Mouse (Mus musculus) heart, embryonic 10.5 days (tissue): Measurements from ENCODE around the gene Olfr94. TPM values are rescaled to one million over a fixed set of nuclear protein-coding genes. Genes with fewer than 3 reads are reported as not detected.

Source experiments
- DNase-seq: peaks from one replicate; pipeline ENCODE4 v3.0.0-alpha.2; 2017; ENCODE audit warnings: low spot score
- H3K27ac ChIP-seq: fragments of 300-500 bp; sonication (generic); 2 replicates; pipeline ENCODE4 v1.5.1; 2016; ENCODE audit warnings: mild to moderate bottlenecking
- H3K27me3 ChIP-seq: fragments of 300-500 bp; sonication (generic); 2 replicates; pipeline ENCODE4 v1.6.1; 2016; ENCODE audit warnings: mild to moderate bottlenecking; ENCODE audit not compliant: poor library complexity, insufficient read depth, severe bottlenecking
- H3K36me3 ChIP-seq: fragments of 300-500 bp; sonication (generic); 2 replicates; pipeline ENCODE4 v1.6.1; 2016; ENCODE audit warnings: mild to moderate bottlenecking, moderate library complexity
- H3K4me1 ChIP-seq: fragments of 300-500 bp; sonication (generic); 2 replicates; pipeline ENCODE4 v1.6.1; 2016; ENCODE audit warnings: mild to moderate bottlenecking
- H3K4me3 ChIP-seq: fragments of 300-500 bp; sonication (generic); 2 replicates; pipeline ENCODE4 v1.5.1; 2016; ENCODE audit warnings: mild to moderate bottlenecking, moderate library complexity
- H3K9me3 ChIP-seq: fragments of 300-500 bp; sonication (generic); 2 replicates; pipeline ENCODE4 v1.6.1; 2016; ENCODE audit warnings: mild to moderate bottlenecking, moderate library complexity
- WGBS: fragments of 180-500 bp; shearing (Covaris S2); methylation state at CpG from one replicate; pipeline ENCODE4 v1.1.7; 2016; 5-methylcytosine and 5-hydroxymethylcytosine counted together
- polyA plus RNA-seq: library from polyadenylated mRNA; unstranded; fragments of >200 nt; fragmentation: Nextera tagmentation; extraction: Ambion mirVana; gene quantifications from 2 replicates; pipeline ENCODE4 v1.2.1, GENCODE M21; 2016

Olfr94 gene
- polyA plus RNA-seq, 1 experiment from 2014 or later, result not detected

DNA sequence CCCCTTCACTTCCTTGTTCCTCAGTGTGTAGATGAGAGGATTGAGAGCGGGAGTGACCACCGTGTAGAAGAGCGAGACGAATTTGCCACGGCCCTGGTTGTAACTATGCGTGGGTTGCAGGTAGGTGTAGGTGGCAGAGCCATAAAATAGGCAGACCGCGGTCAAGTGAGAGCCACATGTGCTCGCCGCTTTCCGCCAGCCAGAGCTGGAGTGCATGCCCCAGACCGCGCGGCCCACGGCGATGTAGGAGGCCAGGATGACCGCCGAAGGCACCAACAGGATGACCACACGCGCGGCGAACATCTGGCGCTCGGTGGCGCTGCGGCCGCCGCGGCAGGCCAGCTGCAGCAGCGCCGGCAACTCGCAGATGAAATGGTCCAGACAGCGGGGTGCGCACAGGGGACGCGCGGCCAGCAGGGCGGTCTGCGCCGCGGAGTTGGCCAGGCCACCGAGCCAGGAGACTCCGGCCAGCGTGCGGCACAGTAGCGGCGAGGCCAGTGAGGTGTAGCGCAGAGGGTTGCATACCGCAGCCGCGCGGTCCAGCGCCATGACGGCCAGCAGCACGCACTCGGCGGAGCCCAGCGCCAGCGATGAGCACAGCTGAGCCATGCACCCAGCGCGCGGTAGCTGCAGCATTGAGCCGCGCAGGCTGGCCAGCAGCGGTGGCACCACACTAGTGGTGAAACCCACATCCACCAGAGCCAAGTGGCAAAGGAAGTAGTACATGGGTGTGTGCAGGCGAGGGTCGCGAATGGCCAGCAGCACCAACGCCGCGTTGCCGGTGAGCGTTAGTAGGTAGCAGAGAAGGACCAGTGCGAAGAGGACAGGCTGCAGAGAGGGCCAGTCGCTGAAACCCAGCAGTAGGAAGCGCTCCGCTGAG, 3.7 kb downstream of the Olfr94 start:
- 1% methylated on average over 77 of the region's 77 CpGs for WGBS
- no peak for DNase-seq
- Histone ChIP-seq H3K9me3 (no peaks in the 10 kb centered on the region), H3K4me1 (peaks cover 10% of the 10 kb centered on the region; the same call in 1 of the 2 replicates), H3K4me3 (peak overlapping the region; percentile 67), H3K27ac (no peak overlapping the region), H3K27me3 (peaks cover 60% of the 10 kb centered on the region), H3K36me3 (no peaks in the 10 kb centered on the region)

DNA sequence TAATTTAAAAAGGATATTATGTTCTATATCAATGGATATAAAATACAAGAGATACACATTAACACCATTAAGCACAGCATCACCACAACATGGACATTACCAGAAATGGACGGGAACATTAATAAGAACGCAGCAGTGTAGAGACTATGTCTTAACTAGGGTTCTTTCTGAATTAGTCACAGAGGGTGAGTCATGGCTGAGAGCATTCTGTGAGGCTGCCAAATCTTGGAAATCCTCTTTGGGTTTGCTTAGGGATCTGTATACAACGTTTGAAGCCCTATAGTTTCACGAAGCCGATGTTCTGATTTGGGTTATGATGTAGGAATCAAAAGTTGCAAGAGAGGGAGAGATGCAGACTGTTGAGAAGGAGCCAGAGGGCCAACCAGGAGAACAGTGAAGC, 6.0 kb downstream of the Olfr94 start:
- Histone ChIP-seq H3K4me3 (no peak overlapping the region), H3K27me3 (peaks cover 56% of the 10 kb centered on the region), H3K27ac (no peak overlapping the region), H3K4me1 (peaks cover 10% of the 10 kb centered on the region; the same call in 1 of the 2 replicates), H3K36me3 (no peaks in the 10 kb centered on the region), H3K9me3 (no peaks in the 10 kb centered on the region)
- WGBS, result 86% methylated on average over 5 of the region's 5 CpGs
- DNase-seq, result no peak

DNA sequence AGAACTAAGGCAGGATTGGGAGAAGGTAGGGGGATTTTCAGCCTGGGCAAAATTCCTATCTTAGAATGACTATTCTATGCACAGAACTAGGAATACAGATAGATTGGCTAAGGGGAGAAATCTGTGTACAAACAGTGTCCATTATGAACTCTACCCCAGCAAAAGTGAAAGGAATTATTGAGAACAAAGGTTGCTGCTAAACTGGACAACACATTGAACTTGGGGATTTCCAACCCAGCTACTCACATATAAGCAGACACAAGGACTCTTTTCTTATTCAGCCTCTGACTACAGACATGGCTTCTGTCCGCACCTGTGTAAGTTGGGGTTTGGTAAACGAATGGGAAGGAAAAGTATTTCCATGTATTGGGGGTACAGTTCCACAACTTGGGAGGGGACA, 7.1 kb downstream of the Olfr94 start, which contains the start of gene Ubd:
TSS of gene Ubd (plus strand) at position 237 of the 400 bp plus-strand sequence.
- H3K4me3 ChIP-seq, result no peak within 1 kb of the TSS
- no peaks in the 10 kb centered on the region for H3K36me3 ChIP-seq
- H3K9me3 ChIP-seq, result no peaks in the 10 kb centered on the region
- WGBS, result 77% methylated on average over 2 of the region's 2 CpGs
- DNase-seq, result no peak
- no peak within 1 kb of the TSS for H3K27ac ChIP-seq
- H3K27me3 ChIP-seq, result peaks cover 46% of the 10 kb centered on the region
- peaks cover 10% of the 10 kb centered on the region; the same call in 1 of the 2 replicates for H3K4me1 ChIP-seq

DNA sequence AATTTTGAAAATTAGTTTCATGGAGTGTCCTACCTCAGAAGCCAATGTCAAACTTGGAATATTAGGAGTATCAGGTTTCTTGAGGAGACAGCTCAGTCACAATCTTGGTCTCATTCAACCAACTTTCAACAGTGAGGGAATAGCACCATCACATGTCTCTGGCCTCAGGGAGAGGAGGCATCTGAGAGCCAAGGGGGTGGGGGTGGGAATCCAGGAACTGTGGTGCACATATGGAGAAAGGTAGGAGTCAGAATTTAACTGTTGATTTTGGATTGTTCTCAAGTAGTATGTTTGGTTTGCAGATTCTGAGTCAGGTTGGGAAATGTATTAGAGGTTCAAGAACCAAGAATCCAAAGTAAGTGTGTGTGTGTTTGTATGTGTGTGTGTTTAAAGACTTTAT, 7.8 kb downstream of the Olfr94 start:
- no peak overlapping the region for H3K27ac ChIP-seq
- no peaks in the 10 kb centered on the region for H3K9me3 ChIP-seq
- H3K4me3 ChIP-seq, result no peak overlapping the region
- no peaks in the 10 kb centered on the region for H3K36me3 ChIP-seq
- no peak for DNase-seq
- H3K4me1 ChIP-seq, result peaks cover 10% of the 10 kb centered on the region; the same call in 1 of the 2 replicates
- H3K27me3 ChIP-seq, result peaks cover 39% of the 10 kb centered on the region

DNA sequence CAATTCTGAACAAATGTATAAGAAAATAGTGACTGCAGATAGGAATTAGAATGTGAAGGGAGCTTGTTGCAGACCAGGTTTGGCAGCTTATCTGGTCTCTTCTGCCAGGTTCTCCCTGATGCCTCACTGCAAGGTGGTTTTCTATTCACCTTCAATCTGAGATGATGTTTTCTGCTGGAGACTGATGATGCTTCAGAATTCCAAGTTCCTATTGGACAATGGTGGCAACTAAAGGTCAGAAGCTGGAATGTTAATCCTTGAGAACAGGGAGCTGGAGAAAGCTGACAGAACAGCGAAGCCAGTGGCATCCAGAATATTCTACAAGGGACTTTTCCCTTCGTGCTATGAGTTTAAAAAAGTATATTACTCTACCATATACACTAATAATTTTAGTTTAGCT, 10.1 kb downstream of the Olfr94 start:
- no peak for DNase-seq
- Histone ChIP-seq H3K36me3 (no peaks in the 10 kb centered on the region), H3K9me3 (no peaks in the 10 kb centered on the region), H3K4me3 (no peak overlapping the region), H3K27me3 (peaks cover 18% of the 10 kb centered on the region; the same call in 1 of the 2 replicates), H3K4me1 (no peaks in the 10 kb centered on the region), H3K27ac (no peak overlapping the region)
- WGBS, result 36% methylated on average over 2 of the region's 2 CpGs

DNA sequence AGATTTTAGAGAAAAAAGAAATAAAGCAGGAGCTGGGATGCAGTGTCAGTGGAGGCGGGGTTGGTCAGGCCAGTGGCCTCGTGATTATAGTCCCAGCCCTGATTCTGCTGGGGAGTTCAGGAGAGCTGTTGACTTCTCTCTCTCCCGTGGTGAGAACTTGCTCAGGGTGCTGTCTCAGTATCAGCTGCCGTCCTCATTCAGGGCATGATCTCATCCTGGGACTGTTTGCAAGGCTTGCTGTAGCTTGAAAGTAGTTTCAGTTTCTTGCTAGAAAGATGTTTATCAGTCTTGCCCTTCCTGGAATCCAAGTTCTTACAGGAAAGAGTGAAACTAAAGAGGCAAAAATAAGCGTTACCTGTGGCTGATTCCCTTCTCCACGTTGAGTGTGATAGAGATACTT, 15.3 kb downstream of the Olfr94 start:
- DNase-seq, result no peak
- Histone ChIP-seq H3K27me3 (no peaks in the 10 kb centered on the region), H3K27ac (no peak overlapping the region), H3K9me3 (no peaks in the 10 kb centered on the region), H3K4me1 (no peaks in the 10 kb centered on the region), H3K36me3 (no peaks in the 10 kb centered on the region), H3K4me3 (no peak overlapping the region)
- WGBS, result 35% methylated on average over 6 of the region's 6 CpGs

DNA sequence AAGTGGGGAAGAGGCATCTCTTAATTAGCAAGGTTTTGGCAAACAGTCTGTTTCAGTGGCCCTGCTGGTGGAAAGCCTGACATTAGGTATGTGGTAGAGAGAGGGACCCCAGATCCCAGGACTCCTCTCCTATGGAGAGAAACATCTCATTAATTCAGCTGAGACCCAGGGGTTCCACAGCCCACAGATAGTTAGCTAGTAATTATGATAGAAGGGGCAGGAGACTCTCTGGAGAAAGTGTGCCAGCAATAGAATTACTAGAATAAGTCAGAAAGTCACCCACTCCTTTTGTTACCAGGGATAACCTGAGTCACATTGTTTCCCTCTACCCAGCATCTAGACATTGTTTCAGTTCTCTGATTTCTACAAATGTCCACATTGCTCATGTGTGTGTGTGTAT, 39.4 kb downstream of the Olfr94 start, which contains the start of gene Olfr93:
TSS of gene Olfr93 (minus strand) at position 101 of the 400 bp plus-strand sequence.
- H3K27me3 ChIP-seq, result no peaks in the 10 kb centered on the region
- H3K27ac ChIP-seq, result no peak within 1 kb of the TSS
- H3K36me3 ChIP-seq, result no peaks in the 10 kb centered on the region
- no peaks in the 10 kb centered on the region for H3K4me1 ChIP-seq
- no peaks in the 10 kb centered on the region for H3K9me3 ChIP-seq
- no peak within 1 kb of the TSS for H3K4me3 ChIP-seq
- DNase-seq, result no peak

Other genes starting within 250 kb of the Olfr94 start
- 98.8 and 121 TPM in 2 replicates for gene Ppp1r11, start 249.3 kb downstream of the Olfr94 start, polyA plus RNA-seq
- 45.2 and 55.4 TPM in 2 replicates for gene Znrd1, start 242.4 kb downstream of the Olfr94 start, polyA plus RNA-seq
- 7.7 and 10.3 TPM in 2 replicates for gene Znrd1as, start 242.4 kb downstream of the Olfr94 start, polyA plus RNA-seq
- 0.19 and 0.32 TPM in 2 replicates for gene 2410137M14Rik, start 219.8 kb downstream of the Olfr94 start, polyA plus RNA-seq
- 0.27 and 0.39 TPM in 2 replicates for gene H2-M5, start 211.5 kb downstream of the Olfr94 start, polyA plus RNA-seq
- gene Zfp57, start 199.8 kb downstream of the Olfr94 start, polyA plus RNA-seq, result 65.9 and 84.5 TPM in 2 replicates
- 0.10 and 0.14 TPM in 2 replicates for gene Mog, start 177.6 kb downstream of the Olfr94 start, polyA plus RNA-seq
- 5.8 and 9.6 TPM in 2 replicates for gene Gabbr1, start 155.0 kb downstream of the Olfr94 start, polyA plus RNA-seq
- gene Olfr90, start 112.5 kb downstream of the Olfr94 start, polyA plus RNA-seq, result not detected in 2 replicates
- gene Olfr91, start 102.7 kb downstream of the Olfr94 start, polyA plus RNA-seq, result 0.15 TPM in 1 of 2 replicates, not detected in the other
- not detected in 2 replicates for gene Olfr92, start 80.9 kb downstream of the Olfr94 start, polyA plus RNA-seq
- gene Olfr93, start 39.5 kb downstream of the Olfr94 start, polyA plus RNA-seq, result not detected in 2 replicates
- gene Ubd, start 7.1 kb downstream of the Olfr94 start, polyA plus RNA-seq, result not detected in 2 replicates
- gene Olfr95, start 12.1 kb upstream of the Olfr94 start, polyA plus RNA-seq, result not detected in 2 replicates
- not detected in 2 replicates for gene Olfr96, start 19.2 kb upstream of the Olfr94 start, polyA plus RNA-seq
- gene Olfr97, start 36.3 kb upstream of the Olfr94 start, polyA plus RNA-seq, result not detected in 2 replicates
- gene Olfr98, start 62.8 kb upstream of the Olfr94 start, polyA plus RNA-seq, result not detected in 2 replicates
- 1.00 and 1.7 TPM in 2 replicates for gene H2-M3, start 69.2 kb upstream of the Olfr94 start, polyA plus RNA-seq
- gene Olfr99, start 82.5 kb upstream of the Olfr94 start, polyA plus RNA-seq, result 0.09 TPM in 1 of 2 replicates, not detected in the other
- not detected in 2 replicates for gene Olfr101, start 103.3 kb upstream of the Olfr94 start, polyA plus RNA-seq
- not detected in 2 replicates for gene Olfr102, start 116.1 kb upstream of the Olfr94 start, polyA plus RNA-seq
- not detected in 2 replicates for gene Olfr103, start 138.7 kb upstream of the Olfr94 start, polyA plus RNA-seq
- gene Olfr104-ps, start 158.6 kb upstream of the Olfr94 start, polyA plus RNA-seq, result not detected in 2 replicates
- not detected in 2 replicates for gene Olfr105-ps, start 178.0 kb upstream of the Olfr94 start, polyA plus RNA-seq
- gene Olfr106-ps, start 189.4 kb upstream of the Olfr94 start, polyA plus RNA-seq, result not detected in 2 replicates
- not detected in 2 replicates for gene Olfr107, start 198.2 kb upstream of the Olfr94 start, polyA plus RNA-seq
- not detected in 2 replicates for gene Olfr108, start 244.5 kb upstream of the Olfr94 start, polyA plus RNA-seq